Mouse (Mus musculus) frontal cortex, adult 2 months (tissue): ENCODE results near the gene Chpf. TPM values are rescaled to one million over a fixed set of nuclear protein-coding genes. Genes with fewer than 3 reads are reported as not detected.

Experiments used
- DNase-seq, 2 experiments: peaks; one replicate each; pipeline ENCODE4 v3.0.0; 2022; ENCODE audit warnings: low spot score in 1 of 2; ENCODE audit errors: extremely low spot score in 1 of 2
- polyA plus RNA-seq: library from polyadenylated mRNA; depleted of rRNA; stranded (reverse); fragments of >200 nt; gene quantifications from 2 replicates; pipeline ENCODE4 v1.2.3, GENCODE M21; 2012; rRNA removed

Chpf gene
- 73.9 and 79.5 TPM in 2 replicates for polyA plus RNA-seq

- DNase-seq, result peak; percentile 95 to 99
These were observed at the start of gene Chpf, which contains the start of gene Tmem198 for GRCm38 (mm10) chr1:75478916-75479634. Gene Chpf, minus strand, starts transcription at chr1:75479307. Gene Tmem198, plus strand, starts transcription at chr1:75479532.

DNA sequence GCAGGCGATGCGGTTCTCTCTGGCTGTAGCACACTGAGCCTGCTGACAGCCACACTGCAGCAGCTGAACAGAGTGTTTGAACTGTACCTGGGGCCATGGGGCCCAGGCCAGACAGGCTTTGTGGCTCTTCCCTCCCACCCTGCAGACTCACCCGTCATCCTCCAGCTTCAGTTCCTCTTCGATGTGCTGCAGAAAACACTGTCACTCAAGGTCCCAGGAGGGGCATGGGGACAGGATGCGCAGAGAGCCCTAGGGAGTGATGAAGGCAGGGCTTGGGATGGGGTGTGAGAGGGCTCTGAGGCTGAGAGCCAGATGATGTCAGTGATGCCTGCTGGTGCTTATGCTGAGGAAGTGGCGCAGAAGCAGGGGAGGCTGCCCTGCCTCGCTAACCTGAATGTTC lies 45.6 kb upstream of the Chpf start:
- DNase-seq, result no peak

- peak; percentile 88 to 93 for DNase-seq
These were observed 42.4 kb upstream of the Chpf start, which contains the start of gene Stk11ip for GRCm38 (mm10) chr1:75521321-75522031. Gene Stk11ip, plus strand, starts transcription at chr1:75521529.

- no peak for DNase-seq
These were observed 40.5 kb upstream of the Chpf start for GRCm38 (mm10) chr1:75519576-75519975.

- DNase-seq, result no peak
These were observed 39.3 kb upstream of the Chpf start for GRCm38 (mm10) chr1:75518427-75518826.

- no peak for DNase-seq
These were observed 38.9 kb upstream of the Chpf start for GRCm38 (mm10) chr1:75517984-75518383.

DNA sequence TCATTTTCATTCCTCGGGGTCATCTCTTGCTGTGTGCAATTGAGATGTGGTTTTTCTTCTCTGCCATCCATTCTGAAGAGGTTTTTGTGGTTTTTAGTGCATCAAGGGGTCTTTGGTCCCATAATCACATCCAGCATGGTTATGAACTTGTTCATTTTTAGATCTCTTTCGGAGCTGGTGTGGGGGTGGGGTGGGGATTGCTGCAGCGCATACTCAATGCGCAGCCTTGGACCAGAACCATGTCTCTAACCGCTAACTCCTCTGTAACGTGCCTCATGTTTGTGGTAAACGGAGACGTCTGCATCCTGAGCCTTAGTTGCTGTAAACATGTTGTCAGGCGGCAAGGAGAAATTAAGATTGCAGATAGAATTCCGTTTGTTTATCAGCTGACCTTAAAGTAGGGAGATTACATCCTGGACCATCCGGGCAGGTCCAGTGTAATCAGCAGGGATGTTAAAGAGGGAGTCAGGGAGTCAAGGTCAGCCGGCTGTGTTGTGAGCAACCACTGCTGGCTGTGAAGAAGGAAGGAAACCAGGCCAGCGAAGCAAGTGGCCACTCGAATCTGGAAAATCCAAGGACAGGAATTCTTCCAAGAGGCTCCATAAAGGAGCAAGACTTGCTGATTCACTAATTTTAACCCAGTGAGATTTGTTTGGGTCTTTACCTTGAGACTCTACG lies 37.7 kb upstream of the Chpf start:
- no peak for DNase-seq

- DNase-seq, result no peak
These were observed 33.4 kb upstream of the Chpf start for GRCm38 (mm10) chr1:75512550-75512949.

DNA sequence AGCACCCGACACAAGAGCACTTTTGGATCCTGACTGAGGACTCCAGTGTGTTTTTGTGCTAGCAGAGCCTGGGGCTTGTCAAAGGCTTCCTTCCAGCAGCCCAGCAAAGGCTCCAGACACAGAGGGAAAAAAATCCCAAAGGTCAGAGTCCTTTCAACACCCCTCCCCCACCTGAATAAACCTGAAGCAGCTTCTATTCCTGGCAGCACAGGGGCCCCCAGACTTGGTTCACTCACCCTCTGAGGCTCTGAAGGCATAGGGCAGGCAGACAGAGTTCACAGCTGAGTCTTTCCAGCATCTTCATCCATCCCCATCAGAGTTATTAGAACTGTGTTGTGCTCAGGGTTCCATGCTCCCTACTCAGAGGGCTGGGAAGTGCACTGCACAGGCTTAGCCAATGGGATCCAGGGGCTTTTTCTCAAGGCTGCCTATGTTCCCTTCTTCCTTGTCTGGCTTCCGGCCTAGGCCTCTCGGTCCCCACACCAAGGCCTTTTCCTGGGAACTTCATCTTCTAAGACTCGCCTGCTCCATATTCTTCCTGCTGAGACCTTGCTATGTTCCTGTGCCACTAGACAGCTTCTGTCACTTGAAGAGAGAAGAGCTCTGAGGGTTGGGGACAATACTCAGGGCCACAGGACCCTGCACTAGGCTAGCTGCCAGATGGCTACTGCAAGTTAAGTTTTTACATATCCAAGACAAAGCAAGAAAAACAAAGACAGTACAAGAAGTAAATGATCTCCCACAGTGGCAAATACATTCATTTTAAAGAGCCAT lies 32.5 kb upstream of the Chpf start:
- no peak for DNase-seq

- no peak for DNase-seq
These were observed 31.0 kb upstream of the Chpf start for GRCm38 (mm10) chr1:75510154-75510553.

DNA sequence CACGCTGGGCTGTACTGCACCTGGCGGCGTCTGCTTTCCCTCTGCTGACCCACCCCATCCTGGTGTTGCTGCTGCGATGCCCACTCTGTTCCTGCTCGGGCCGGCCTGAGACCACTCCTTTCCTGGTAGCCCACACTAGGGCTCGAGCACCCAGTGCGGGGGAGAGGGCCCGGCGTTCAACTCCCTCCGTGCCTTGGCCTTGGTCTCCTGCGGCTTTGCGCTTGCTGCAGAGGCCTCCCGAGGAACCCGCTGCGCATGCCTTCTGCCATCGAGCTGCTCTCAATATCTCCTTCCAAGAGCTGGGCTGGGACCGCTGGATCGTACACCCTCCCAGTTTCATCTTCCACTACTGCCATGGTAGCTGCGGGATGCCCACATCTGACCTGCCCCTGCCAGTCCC lies 30.5 kb upstream of the Chpf start:
- no peak for DNase-seq

GRCm38 (mm10) chr1:75507006-75507405 lies 27.9 kb upstream of the Chpf start, which contains the start of gene Inha:
Gene Inha, plus strand, starts transcription at chr1:75507077.
- no peak for DNase-seq

DNA sequence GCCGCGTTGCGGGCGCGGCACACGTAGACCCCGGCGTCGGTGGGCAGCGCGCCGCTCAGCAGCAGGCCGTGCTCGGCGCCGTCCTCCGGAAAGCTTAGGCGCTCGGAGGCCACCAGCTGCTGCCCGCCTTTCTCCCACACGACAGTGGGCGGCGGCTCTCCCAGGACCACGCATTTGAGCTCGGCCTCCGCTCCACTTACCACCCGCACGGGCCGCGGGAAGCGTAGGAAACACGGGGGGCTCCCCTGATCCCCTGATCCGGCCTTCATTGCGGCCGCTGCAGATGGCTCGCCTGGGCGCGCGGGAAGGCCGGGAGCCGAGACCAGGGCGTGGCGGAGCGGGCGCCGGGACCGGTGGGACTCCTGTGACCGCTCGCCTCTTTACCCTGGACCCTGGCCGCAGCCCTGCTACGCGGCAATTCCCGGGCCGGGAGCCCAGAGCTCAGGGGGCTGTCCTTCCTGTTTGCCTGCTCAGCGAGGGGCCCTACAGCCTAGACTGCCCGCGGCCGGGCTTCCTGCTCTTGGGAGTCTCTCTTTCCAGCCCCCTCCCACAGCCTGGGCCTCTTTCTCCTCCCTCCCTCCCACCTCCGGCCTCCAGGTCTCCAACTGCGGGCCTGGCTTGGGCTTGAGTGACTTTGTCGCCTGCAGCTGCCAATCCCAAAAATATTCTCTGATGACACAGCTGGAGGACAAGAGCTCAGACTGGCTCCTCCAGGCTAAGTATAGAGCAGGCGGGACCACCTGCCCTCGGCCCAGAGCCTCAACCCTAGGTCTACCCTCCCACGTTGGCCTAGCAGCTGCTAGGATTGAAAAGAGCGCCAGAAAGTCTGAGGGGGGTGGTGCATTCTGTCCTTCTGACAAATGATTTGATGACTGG lies 27.1 kb upstream of the Chpf start, which contains the start of gene Obsl1:
TSS of gene Obsl1 (minus strand) at position 497 of the 876 bp plus-strand sequence.
- no peak for DNase-seq

GRCm38 (mm10) chr1:75505159-75505955 lies 26.2 kb upstream of the Chpf start:
- DNase-seq, result peak; percentile 69 to 85

GRCm38 (mm10) chr1:75504256-75505045 lies 25.3 kb upstream of the Chpf start:
- DNase-seq, result peak in 1 of 2 experiments; percentile 75

DNA sequence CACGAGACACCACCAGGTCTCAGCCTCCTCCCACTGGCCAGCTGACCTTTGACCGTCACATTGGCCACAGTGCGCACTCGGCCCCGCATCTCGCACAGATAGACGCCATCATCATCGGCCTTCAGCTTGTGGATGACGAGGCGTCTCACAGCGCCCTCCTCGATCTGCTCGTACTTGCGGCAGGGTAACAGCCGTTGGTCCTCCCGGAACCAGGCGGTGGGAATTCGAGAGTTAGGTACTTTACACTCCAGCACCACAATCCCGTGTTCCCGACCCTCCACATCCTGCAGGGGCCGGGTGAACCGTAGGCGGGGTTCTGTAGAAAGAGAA lies 24.5 kb upstream of the Chpf start:
- DNase-seq, result no peak

- DNase-seq, result no peak
These were observed 24.0 kb upstream of the Chpf start for GRCm38 (mm10) chr1:75502945-75503650.
